Mouse (Mus musculus) embryo, embryonic 11 days (tissue): ENCODE measurements around the gene Gzmk.

Experiments
- DNase-seq: peaks from one replicate; pipeline ENCODE4 v3.0.0-alpha.2; 2015

Gzmk gene

DNA sequence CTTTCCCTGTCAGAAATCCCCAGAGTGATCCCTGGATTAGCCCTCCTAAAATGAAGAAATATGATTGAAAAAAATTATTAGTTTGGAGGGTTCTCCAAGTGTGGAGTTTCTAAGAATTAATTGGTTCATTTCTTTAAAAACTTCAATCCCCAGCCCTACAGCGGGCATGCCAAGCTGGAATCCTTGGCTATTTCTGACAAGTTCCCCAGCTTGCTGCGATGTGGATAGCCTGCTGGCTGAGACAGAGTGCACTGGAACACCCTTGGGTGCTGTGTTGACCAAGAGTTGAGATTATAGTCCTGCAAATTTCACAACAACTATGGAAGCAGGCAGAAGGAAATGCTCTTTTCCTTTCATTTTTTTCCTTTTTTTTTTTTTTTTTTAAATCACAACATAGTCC, 24.1 kb downstream of the Gzmk start:
- DNase-seq = no peak

DNA sequence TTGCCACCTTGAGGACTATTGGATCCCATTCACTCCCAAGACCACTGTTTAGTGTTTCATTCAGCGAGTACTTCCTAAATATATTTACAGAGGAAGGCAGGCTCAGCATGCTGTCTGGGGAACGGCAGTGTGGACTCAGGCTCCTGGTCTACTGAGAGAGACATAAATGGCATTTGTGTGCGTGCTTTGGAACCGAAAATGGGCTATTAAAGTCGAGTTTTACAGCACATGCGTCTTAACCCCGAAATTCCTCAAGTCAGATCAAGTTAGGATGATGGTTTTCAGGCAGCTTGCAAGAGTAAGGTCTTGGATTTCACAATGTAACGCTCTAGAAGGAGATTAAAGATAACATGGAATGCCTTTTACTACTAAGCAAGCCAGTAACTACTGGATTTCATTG, 25.0 kb downstream of the Gzmk start:
- DNase-seq = no peak

DNA sequence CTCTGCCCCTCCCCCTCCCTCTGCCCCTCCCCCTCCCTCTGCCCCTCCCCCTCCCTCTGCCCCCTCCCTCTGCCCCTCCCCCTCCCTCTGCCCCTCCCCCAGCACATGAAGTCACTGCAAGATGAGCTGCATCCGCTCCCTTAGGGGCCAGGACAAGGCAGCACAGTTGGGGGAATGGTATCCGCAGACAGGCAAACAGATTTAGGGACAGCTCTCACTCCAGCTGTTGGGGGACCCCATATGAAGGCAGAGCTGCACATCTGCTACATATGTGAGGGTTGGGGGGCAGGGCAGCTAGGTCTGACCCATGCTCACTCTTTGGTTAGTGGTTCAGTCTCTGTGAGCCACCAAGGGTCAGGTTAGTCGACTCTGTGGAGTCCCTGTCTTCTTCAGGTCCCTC, 26.4 kb downstream of the Gzmk start:
- DNase-seq = no peak

DNA sequence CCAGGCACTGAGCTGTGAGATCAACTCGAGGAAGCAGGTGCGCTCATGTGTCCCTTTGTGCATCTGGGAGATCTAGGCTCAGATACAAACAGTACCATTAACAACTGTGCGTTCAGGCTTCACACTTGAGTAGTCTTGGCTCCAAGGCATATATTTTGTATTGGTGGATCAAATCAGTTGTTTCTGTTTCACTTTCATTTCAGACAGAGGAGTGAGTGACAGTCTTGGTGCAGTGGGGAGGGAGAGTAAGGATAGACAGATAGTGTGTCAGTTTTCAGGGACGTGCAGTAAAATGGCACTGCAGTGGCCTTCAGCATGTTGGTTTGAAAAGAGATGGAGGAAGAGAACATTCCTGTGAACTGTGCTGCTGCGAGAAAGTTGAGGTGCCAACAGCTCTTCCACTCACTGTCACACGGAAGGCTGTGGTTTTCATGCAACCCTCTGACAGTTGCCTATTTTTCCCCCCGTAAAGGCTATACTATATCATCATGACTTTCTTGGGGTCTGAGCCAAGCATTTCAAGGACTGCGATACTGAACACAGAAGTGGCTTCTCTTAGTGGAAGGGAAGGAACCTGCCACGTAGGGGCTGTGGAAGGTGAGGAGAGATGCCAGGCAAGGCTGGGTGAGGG, 27.7 kb downstream of the Gzmk start:
- no peak for DNase-seq

DNA sequence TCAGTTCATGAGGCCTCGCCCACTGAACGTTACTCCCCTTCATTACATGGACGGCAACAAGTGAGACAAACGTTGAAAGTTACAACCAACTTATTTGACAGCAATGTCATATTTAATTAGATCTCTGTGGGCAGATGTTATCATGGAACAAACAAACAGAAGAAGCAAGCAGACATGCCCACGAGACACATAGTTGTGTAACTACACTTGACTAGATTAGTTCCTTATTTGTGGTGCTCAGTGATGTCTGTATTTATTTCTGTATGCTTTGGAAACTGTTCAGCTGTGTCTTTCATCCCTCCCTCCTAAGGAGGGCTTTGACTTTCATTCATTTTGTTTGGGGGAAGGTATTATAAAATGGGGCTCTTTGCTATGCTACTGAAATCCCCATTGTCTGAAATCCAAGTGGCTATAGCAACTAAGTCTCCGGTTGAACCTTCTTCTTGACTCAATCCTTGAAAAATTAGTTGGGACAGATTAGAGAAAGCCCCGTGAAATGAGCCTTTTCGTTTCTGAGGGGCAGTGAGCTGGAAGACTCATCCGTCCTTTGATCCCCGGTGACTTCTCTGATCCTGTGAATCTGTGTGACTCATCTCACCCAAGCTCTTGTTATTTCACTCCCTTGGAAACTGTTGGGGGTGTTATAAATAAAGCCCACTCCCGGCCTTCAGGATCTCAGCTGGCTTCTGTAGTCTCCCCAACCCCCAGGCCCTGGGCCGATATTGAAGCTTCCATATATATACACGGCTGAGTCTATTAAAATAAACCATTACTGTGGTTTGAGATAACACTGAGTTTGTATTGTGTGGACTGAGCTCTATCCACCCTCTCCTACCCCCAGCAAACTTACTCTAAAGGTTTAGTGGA, 28.7 kb downstream of the Gzmk start:
- no peak for DNase-seq

DNA sequence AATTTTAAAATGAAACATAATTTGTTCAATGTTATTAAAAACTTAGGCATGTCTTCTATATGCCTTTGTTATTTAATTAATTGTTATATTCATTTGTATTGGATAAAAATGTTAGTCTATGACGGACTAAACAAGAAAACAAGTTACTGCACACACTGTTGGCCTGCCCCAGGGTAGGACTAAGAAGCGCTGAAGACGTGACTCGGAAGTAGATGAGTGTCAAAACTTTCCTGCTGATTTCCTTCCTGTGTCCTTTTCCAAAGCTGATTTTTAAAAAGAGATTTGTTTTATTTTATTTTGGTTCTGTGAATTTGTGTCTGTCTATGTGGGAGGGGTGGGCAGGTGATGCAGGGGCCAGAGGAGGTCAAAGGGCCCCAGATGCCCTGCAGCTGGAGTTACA, 42.0 kb downstream of the Gzmk start:
- DNase-seq = no peak

DNA sequence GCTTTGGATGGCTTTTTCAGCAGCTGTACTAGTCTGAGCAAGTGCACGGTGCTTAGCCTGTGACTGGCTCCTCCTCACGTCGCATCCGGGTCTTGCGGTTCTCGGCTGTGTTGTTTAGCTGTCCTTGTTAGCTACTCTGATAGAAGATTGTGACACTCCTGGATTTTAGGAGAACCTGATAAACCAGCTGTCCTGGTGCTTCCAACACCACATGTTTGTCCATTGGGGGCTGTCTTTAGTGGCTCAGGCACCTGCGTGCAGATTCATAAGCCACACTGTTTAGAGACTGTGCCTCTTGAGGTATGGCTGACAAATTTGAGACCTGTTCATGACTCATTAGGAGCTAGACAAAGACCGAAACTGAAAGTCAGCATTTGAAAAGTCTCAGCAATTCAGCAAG, 42.4 kb downstream of the Gzmk start:
- DNase-seq = no peak

DNA sequence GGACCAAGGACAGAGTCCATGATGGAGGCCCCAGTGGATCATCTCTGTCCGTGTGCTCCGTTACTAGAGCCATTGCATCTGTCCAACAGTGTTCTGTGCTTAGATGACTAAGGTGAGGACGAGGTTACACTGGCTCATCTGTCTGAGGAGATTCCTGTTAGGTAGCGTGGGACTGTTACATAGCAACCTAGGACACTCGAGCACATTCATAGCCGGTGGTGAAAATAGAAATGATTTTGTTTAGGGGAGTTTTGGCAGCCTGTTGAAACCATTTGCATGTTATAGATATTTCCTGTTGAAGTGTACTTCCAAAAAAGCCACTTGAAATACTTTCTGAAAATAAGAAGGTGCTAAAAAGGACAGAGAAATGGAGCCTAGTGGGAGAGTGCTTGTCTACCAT, 51.5 kb downstream of the Gzmk start:
- no peak for DNase-seq

DNA sequence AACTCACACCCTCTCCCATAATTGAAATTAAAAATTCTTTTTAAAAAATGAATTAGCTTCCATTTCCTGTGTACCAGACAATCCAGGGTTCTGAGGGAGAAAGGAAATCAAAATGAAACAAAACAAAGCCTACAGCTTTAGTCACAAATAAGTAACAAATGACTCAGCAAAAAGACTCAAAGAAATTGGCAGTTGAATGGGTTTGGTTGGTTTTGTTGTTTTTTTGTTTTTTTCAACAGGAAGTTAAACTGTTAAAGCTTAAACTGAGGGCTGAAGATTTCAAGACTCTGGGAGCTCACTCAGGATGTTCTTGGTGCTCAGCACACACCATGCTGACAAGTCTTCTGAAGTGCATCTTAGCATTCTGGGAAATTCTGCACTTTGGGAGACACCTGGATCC, 55.5 kb downstream of the Gzmk start:
- no peak for DNase-seq

DNA sequence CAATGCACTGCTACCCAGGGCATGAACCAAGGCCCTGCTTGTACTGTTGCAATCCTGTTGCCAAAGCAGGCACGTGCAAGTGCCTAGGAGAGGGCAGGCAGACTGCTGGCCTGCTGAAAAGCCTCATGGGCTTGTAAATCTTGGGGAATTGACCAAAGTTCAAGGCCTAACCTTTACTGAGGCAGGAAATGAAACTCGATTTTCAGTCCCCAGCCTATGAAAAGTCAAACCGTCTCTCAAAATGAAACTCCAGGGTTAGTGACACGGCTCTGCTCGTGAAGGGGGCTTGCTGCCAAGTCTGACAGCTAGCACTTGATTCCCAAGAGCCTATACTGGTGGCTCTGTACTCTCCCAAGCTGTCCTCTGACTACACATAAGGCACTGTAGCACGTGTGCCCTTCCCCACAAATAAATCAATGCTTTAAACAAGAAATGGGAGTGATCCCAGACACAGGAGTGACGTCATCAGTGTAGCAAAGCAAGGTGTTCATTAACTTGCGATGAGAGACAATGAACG, 57.6 kb downstream of the Gzmk start:
- DNase-seq = no peak

DNA sequence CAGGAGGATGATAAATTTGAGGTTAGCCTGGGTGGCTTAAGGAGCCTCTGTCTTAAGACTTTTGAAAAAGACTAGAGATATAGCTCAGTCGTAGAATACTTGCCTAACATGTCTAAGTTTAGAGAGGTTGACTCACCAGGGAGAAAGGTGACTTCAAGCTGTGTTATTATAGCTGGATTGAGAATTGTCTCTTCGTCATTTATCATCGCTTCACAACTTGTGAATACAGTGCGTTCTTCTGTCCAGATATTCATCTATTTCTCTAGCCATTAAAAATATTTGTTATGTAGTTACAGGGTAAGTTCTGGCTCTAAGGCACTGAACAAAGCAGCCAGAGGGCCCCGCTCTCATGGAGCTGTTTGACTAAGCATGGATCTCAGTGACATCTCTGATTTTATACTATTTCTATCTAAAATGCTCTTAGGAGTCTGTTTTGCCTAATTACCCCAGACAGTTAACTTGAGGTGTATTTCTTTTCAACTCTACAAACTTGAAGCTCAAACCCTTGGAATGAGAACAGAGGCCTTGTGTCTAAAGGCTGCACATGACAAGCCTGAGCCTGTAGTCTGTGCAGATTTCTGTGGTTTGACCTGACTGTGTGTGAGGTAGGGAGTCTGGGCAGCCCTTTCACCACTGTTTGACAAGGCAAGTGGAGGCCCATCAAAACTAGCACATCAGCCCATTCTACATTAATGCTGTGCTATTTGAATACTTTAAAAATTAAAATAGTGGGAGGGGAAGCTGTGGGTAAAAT, 61.3 kb downstream of the Gzmk start:
- DNase-seq = no peak

DNA sequence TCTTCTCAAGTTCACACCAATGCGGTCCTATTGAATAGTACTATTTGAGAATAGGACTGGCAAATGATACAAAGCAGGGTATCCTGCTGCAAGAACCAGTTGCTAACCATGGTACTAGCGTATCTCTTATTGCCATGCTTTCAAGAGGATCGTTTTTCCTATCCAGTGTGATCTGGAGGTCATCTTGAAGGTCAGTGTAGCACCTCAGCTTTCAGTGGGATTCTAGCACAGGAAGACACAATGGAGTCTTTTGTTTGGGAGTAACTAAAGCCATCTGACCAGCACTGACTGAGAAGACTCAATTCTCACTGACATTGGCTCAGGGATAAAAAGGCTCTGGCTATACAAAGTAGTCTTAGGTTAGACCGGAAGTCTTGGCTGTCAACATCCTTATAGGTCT, 74.2 kb downstream of the Gzmk start:
- no peak for DNase-seq

DNA sequence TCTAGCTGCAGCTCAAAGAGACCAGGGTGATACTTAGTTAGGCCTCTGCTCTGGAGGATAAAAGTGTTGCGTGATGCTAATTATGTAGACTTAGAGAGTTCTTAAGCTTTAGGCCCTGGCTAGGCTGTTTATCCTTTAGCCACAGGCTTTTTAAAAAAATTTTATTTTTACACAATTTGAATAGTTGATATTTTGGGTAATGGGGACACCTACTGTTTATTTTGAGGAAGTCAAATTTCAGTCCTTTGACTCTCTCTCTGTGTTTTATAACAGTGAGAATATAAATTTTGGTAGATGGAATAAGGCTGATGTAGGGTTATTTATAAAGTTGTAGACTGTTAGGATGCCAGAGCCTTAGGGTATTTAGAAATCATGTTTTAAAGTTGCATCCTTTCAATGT, 86.1 kb downstream of the Gzmk start:
- DNase-seq = no peak

DNA sequence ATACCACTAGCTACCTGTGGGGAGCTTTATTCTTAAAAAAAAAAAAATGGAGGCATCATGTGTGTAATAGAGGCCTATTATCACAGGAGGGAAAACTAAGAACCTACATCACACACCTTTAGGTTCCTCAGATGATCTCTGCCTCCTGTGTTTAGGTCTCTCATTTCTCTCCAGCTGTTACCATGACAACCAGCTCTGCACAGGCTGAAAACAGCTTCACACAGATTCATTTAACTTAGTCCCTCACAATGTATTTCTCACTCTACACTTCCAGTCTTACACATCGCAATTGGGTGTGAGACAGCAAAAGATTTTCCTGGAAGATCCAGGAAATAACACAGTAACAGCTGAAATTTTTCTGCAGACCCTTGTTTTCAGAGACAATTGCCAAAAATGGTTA, 95.7 kb downstream of the Gzmk start:
- peak; percentile 14 for DNase-seq
